Mouse (Mus musculus): ENCODE measurements around the gene Fam71a.

DNA sequence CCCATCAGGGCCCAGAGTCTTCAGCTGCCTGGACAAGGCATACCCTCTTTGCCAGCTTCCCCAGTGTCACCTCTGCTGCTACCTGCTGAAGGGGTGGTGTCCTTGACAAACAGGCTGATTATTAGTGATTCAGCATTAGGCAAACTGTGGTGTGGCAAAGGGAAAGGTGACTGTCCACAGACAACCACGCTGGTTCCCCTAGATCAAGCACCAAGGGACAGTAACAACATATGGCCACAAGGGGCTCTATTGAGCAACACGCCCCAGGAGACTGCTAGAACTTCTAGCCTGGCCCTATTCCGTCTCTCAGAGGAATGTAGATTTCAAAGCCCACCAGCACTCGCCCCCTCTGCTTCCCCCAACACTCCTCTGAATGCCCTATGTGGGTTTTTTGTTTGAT is 11.6 kb downstream of the Fam71a start:
- TF ChIP-seq CTCF (IDR thresholded peaks at IDR 0.05; ENCODE audit: low read depth) (peak; percentile 90), EP300 (IDR thresholded peaks at IDR 0.05; ENCODE audit: low read depth) (no peak)
